Mouse (Mus musculus): ENCODE results near the gene Atp11a.

- no peak for TF ChIP-seq POLR2A (IDR thresholded peaks at IDR 0.05; ENCODE audit: low read depth, low read length)
- TF ChIP-seq CTCF (IDR thresholded peaks at IDR 0.05; ENCODE audit: extremely low read depth, insufficient read depth, insufficient read length, insufficient replicate concordance) = no peak
Measured at GRCm38 (mm10) chr8:12799832-12800231, 43.0 kb downstream of the Atp11a start.

Data from spleen, adult 2 months (tissue).